Mouse (Mus musculus) embryonic facial prominence, embryonic 10.5 days (tissue): ENCODE results near the gene Mrps5. TPM values are rescaled to one million over a fixed set of nuclear protein-coding genes. Genes with fewer than 3 reads are reported as not detected.
"Not testable (repeated sequence)": the region's sequence is repeated elsewhere in the genome, so short reads cannot be mapped to it uniquely, and the experiment has no call there.

Experiments
- DNase-seq: peaks from one replicate; pipeline ENCODE4 v3.0.0-alpha.2; 2017; ENCODE audit warnings: low spot score
- H3K27ac ChIP-seq: fragments of 300-500 bp; sonication (generic); replicated peaks from 2 replicates; pipeline ENCODE4 v1.5.1; 2016; ENCODE audit warnings: mild to moderate bottlenecking
- H3K27me3 ChIP-seq: fragments of 300-500 bp; sonication (generic); replicated peaks from 2 replicates; pipeline ENCODE4 v1.6.1; 2016; ENCODE audit warnings: low read depth, mild to moderate bottlenecking; ENCODE audit not compliant: poor library complexity, severe bottlenecking
- H3K36me3 ChIP-seq: fragments of 300-500 bp; sonication (generic); replicated peaks from 2 replicates; pipeline ENCODE4 v1.6.1; 2016; ENCODE audit warnings: mild to moderate bottlenecking, moderate library complexity
- H3K4me1 ChIP-seq: fragments of 300-500 bp; sonication (generic); 2 replicates; pipeline ENCODE4 v1.6.1; 2016
- H3K4me3 ChIP-seq: fragments of 300-500 bp; sonication (generic); 2 replicates; pipeline ENCODE4 v1.5.1; 2016; ENCODE audit warnings: mild to moderate bottlenecking, moderate library complexity
- H3K9me3 ChIP-seq: fragments of 300-500 bp; sonication (generic); 2 replicates; pipeline ENCODE4 v1.6.1; 2016; ENCODE audit warnings: mild to moderate bottlenecking
- WGBS: fragments of 180-500 bp; shearing (Covaris S2); methylation state at CpG from one replicate; pipeline ENCODE4 v1.1.7; 2016; 5-methylcytosine and 5-hydroxymethylcytosine counted together
- polyA plus RNA-seq: library from polyadenylated mRNA; unstranded; fragments of >200 nt; fragmentation: Nextera tagmentation; extraction: Ambion mirVana; gene quantifications from 2 replicates; pipeline ENCODE4 v1.2.1, GENCODE M21; 2016

The Mrps5 gene
- polyA plus RNA-seq, 1 experiment from 2014 or later: 171 TPM

DNA sequence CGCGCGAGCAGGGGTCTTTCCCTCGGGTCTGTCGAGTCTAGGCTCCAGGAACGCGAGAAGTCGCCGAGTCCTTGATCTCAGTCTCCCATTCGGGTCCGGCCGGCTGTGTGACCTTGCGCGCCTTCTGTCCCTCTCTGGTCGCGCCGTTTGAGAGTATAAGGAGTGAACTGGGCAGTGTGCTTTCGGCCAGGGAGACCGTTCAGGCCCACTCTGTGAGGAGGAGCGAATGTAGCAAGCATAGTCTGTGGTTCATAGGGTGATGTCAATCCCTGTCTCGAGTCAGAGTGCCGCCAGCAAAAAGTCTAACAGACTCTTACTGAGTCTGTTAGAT lies 457 bp downstream of the Mrps5 start:
- peak overlapping the region; percentile 99 for H3K27ac ChIP-seq
- H3K9me3 ChIP-seq: no peaks in the 10 kb centered on the region
- H3K36me3 ChIP-seq: peaks cover 19% of the 10 kb centered on the region
- H3K4me1 ChIP-seq: peaks cover 44% of the 10 kb centered on the region
- WGBS: under 1% methylated on average over 22 of the region's 22 CpGs
- no peak for DNase-seq
- peak overlapping the region; percentile 95 for H3K4me3 ChIP-seq
- H3K27me3 ChIP-seq: no peaks in the 10 kb centered on the region

- H3K4me3 ChIP-seq: no peak overlapping the region
These were observed 1.9 kb downstream of the Mrps5 start for GRCm38 (mm10) chr2:127588897-127589296.

DNA sequence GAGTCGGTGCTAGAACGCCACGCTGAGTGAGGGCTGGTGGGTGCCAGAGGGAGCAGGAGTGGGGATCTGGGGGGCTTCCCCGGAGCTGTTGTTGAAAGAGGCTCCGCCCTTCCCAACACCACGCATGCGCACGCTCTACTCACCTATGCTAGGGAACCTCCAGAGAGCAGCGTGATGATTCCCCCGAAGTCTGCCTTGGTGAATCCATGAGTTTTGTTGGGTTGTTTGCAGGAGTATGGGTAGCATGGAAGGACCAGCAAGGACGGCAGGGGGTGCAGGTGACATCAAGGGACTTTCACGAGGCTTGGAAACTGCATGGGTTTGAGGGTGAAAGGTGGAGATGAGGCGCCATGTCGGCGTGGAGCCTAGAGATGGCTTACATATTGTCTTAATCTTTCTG lies 3.2 kb downstream of the Mrps5 start:
- WGBS: 84% methylated on average over 15 of the region's 15 CpGs
- no peaks in the 10 kb centered on the region for H3K9me3 ChIP-seq

More at GRCm38 (mm10) chr2:127588897-127589296, 1.9 kb downstream of the Mrps5 start:
- Histone ChIP-seq H3K36me3 (peaks cover 31% of the 10 kb centered on the region), H3K27me3 (no peaks in the 10 kb centered on the region), H3K4me1 (peaks cover 38% of the 10 kb centered on the region), H3K9me3 (no peaks in the 10 kb centered on the region), H3K27ac (no peak overlapping the region)
- no peak for DNase-seq
- WGBS: 91% methylated on average over 9 of the region's 9 CpGs

DNA sequence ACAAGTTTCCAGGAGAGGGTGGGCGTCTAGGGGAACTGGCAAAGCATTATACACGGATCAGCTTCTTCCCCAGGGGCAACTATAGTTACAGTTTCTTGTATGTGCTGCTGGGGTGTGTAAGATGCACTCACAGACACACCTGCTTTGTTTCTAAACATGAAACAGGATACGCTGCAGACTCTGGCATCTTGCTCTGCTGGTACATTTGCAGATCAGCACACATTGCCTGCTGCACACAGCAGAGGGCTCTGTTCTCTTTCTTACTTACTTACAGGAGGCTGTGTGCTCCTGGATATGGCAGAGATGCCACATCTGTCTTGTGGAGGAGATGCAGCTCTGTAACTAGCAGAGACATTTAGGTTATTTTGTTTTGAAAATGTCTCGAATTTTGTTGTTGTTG lies 3.8 kb downstream of the Mrps5 start:
- Histone ChIP-seq H3K9me3 (no peaks in the 10 kb centered on the region), H3K4me1 (peaks cover 32% of the 10 kb centered on the region), H3K36me3 (peaks cover 51% of the 10 kb centered on the region), H3K4me3 (no peak overlapping the region), H3K27me3 (no peaks in the 10 kb centered on the region), H3K27ac (no peak overlapping the region)
- DNase-seq: no peak
- WGBS: 75% methylated on average over 4 of the region's 4 CpGs

More for the DNA sequence above, 3.2 kb downstream of the Mrps5 start:
- Histone ChIP-seq H3K4me1 (peaks cover 32% of the 10 kb centered on the region), H3K27ac (no peak overlapping the region), H3K4me3 (no peak overlapping the region), H3K36me3 (peaks cover 44% of the 10 kb centered on the region), H3K27me3 (no peaks in the 10 kb centered on the region)
- no peak for DNase-seq

GRCm38 (mm10) chr2:127603383-127603782 lies 16.4 kb downstream of the Mrps5 start:
- not testable (repeated sequence) for H3K4me1 ChIP-seq, H3K4me3 ChIP-seq, H3K27me3 ChIP-seq, H3K9me3 ChIP-seq, DNase-seq, H3K27ac ChIP-seq
- H3K36me3 ChIP-seq: peaks cover 80% of the 10 kb centered on the region
- WGBS: 75% methylated on average over 6 of the region's 8 CpGs

DNA sequence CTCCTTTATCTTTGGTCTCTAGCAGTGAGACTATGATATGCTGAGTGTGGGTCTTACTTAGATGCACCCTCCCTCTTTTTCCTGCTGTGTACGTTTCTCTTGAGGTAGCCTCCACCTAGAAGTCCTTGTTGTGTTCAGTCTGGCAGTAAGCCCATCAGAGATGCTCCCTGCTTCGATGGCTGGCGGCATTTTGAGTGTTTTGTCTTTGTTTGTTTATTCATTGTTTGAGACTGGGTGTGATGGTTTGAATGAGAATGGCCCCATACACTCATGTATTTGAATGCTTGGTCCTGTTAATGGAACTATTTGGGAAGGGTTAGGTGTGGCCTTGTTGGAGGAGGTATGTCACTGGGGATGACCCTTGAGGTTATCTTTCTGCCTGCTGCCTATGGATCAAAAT lies 18.2 kb downstream of the Mrps5 start:
- WGBS: 97% methylated on average over 3 of the region's 3 CpGs
- H3K36me3 ChIP-seq: peaks cover 62% of the 10 kb centered on the region

GRCm38 (mm10) chr2:127608234-127608633 lies 21.2 kb downstream of the Mrps5 start:
- no peak overlapping the region for H3K27ac ChIP-seq
- H3K4me1 ChIP-seq: peaks cover 21% of the 10 kb centered on the region
- no peaks in the 10 kb centered on the region for H3K27me3 ChIP-seq
- peaks cover 32% of the 10 kb centered on the region for H3K36me3 ChIP-seq
- H3K4me3 ChIP-seq: no peak overlapping the region
- no peaks in the 10 kb centered on the region for H3K9me3 ChIP-seq
- 48% methylated on average over 3 of the region's 3 CpGs for WGBS
- no peak for DNase-seq

More for the DNA sequence above, 18.2 kb downstream of the Mrps5 start:
- H3K27me3 ChIP-seq: no peaks in the 10 kb centered on the region
- DNase-seq: no peak
- H3K9me3 ChIP-seq: no peaks in the 10 kb centered on the region
- H3K4me3 ChIP-seq: no peak overlapping the region
- H3K27ac ChIP-seq: no peak overlapping the region
- H3K4me1 ChIP-seq: peaks cover 21% of the 10 kb centered on the region

DNA sequence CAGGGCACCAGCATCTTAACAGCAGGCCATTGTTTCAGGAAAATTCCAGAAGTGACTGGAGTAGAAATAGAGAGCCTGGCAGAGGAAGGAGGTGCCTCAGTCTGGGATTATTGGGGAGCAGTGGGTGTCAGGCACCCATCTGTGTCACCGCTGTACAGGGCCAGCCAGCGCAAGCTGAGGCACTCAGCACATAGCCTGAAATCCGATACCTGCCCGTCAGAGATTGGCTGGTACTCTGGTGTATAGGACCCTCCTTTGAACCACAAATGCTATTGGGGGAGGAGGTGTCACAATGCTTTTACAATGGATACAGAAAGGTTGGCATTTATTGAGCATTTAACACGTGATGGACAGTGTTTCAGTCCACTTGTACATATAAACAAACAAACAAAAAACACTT lies 22.0 kb downstream of the Mrps5 start:
- Histone ChIP-seq H3K27ac (peak overlapping the region; percentile 22; the same call in 1 of the 2 replicates), H3K4me1 (peaks cover 21% of the 10 kb centered on the region), H3K36me3 (peaks cover 25% of the 10 kb centered on the region), H3K9me3 (no peaks in the 10 kb centered on the region), H3K27me3 (no peaks in the 10 kb centered on the region), H3K4me3 (no peak overlapping the region)
- DNase-seq: peak; percentile 38
- WGBS: 4% methylated on average over 5 of the region's 5 CpGs

- Histone ChIP-seq H3K4me1 (peaks cover 21% of the 10 kb centered on the region), H3K9me3 (no peaks in the 10 kb centered on the region), H3K27me3 (no peaks in the 10 kb centered on the region), H3K36me3 (peaks cover under 1% of the 10 kb centered on the region; the same call in 1 of the 2 replicates), H3K27ac (no peak overlapping the region), H3K4me3 (no peak overlapping the region)
- DNase-seq: no peak
- WGBS: 85% methylated on average over 4 of the region's 4 CpGs
These were observed 24.4 kb downstream of the Mrps5 start for GRCm38 (mm10) chr2:127611386-127611785.

- Histone ChIP-seq H3K4me3 (no peak overlapping the region), H3K27ac (no peak overlapping the region), H3K9me3 (no peaks in the 10 kb centered on the region), H3K4me1 (peaks cover 21% of the 10 kb centered on the region), H3K36me3 (no peaks in the 10 kb centered on the region), H3K27me3 (no peaks in the 10 kb centered on the region)
- WGBS: 88% methylated on average over 4 of the region's 4 CpGs
- no peak for DNase-seq
These were observed 25.3 kb downstream of the Mrps5 start for GRCm38 (mm10) chr2:127612288-127612687.

DNA sequence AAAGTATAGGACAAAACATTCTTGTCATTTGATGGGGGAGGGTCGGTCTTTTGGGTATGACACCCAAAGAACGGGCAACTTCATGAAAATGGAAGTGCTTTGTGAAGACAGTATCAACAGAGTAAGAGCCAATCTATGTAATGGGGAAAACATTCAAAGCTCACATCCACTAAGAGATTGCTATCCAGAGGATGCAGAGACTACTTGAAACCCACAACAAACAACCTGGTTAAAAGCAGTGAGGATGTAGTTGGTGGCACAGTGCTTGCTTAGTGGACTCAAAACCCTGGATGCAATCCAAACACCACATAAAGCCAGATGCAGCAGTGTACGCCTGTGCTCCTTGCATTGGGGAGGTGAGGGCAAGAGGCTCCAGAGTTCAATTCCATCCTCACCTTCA lies 32.3 kb downstream of the Mrps5 start:
- H3K27me3 ChIP-seq: no peaks in the 10 kb centered on the region
- no peaks in the 10 kb centered on the region for H3K36me3 ChIP-seq
- no peak overlapping the region for H3K4me3 ChIP-seq
- H3K4me1 ChIP-seq: no peaks in the 10 kb centered on the region
- H3K9me3 ChIP-seq: no peaks in the 10 kb centered on the region
- WGBS: 87% methylated on average over 3 of the region's 3 CpGs
- no peak overlapping the region for H3K27ac ChIP-seq
- DNase-seq: no peak

DNA sequence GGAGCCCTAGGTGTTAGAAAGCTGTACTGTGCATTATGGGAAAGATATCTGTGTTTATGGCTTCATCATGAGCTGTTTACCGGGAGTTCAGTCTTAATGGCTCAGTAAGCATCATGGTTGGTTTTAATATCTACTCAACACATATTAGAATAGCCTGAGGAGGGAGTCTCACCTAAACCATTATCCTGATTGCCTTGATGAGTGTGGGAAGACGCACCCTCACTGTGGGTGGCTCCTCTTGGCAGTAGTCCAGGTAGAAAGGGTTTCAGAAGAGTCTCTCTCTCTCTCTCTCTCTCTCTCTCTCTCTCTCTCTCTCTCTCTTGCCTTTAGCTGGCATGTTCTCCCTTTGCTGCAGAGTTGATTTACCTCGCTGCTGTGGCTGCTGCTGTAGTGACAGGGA lies 35.0 kb downstream of the Mrps5 start:
- Histone ChIP-seq H3K27me3 (no peaks in the 10 kb centered on the region), H3K4me3 (no peak overlapping the region), H3K36me3 (no peaks in the 10 kb centered on the region), H3K4me1 (0 out of 2 replicates have a peak, but pooled peaks cover 5% of the 10 kb centered on the region), H3K27ac (no peak overlapping the region), H3K9me3 (no peaks in the 10 kb centered on the region)
- no peak for DNase-seq
- WGBS: 60% methylated on average over 3 of the region's 3 CpGs

DNA sequence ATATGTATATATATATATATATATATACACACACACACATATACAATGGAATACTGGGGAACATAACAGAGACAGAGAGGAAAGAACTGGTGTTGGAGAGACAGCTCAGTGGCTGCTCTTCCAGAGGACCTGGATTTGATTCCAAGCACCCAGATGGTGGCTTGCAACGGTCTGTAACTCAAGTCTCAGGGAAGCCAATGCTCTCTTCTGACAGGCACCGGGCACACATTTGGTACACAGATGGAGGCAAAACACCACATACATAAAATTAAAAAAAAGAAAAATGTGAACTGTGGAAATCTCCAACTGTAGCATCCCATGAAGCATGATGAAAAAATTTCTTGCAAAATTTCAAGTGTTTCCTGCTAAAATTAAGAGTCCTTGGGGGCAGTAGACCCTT lies 37.8 kb downstream of the Mrps5 start:
- DNase-seq: no peak
- H3K27me3 ChIP-seq: no peaks in the 10 kb centered on the region
- no peak overlapping the region for H3K27ac ChIP-seq
- no peak overlapping the region for H3K4me3 ChIP-seq
- WGBS: 82% methylated on average over 2 of the region's 2 CpGs
- no peaks in the 10 kb centered on the region for H3K9me3 ChIP-seq
- no peaks in the 10 kb centered on the region for H3K36me3 ChIP-seq
- H3K4me1 ChIP-seq: 0 out of 2 replicates have a peak, but pooled peaks cover 5% of the 10 kb centered on the region

GRCm38 (mm10) chr2:127625659-127626058 lies 38.6 kb downstream of the Mrps5 start:
- H3K27me3 ChIP-seq: no peaks in the 10 kb centered on the region
- 71% methylated on average over 5 of the region's 5 CpGs for WGBS
- no peaks in the 10 kb centered on the region for H3K9me3 ChIP-seq
- DNase-seq: no peak
- H3K4me1 ChIP-seq: 0 out of 2 replicates have a peak, but pooled peaks cover 5% of the 10 kb centered on the region
- no peak overlapping the region for H3K4me3 ChIP-seq
- no peak overlapping the region for H3K27ac ChIP-seq
- no peaks in the 10 kb centered on the region for H3K36me3 ChIP-seq
